Mouse (Mus musculus) brain, embryonic 14.5 days (tissue): Measurements from ENCODE around the gene Sox5.

Source experiments
- CTCF ChIP-seq: fragments of 200-500 bp; IDR thresholded peaks from 2 replicates; pipeline ENCODE4 v1.5.1; 2012; ENCODE audit warnings: inconsistent platforms, mild to moderate bottlenecking, moderate library complexity, borderline replicate concordance; ENCODE audit not compliant: insufficient read depth, insufficient read length; ENCODE audit errors: extremely low read depth
- POLR2A ChIP-seq: fragments of 200-500 bp; IDR thresholded peaks from 2 replicates; pipeline ENCODE4 v1.6.1; 2012; ENCODE audit warnings: mild to moderate bottlenecking, inconsistent platforms, borderline replicate concordance; ENCODE audit not compliant: poor library complexity, insufficient read depth, insufficient read length, severe bottlenecking; ENCODE audit errors: extremely low read depth

GRCm38 (mm10) chr6:143987548-143987947, 794.2 kb downstream of the Sox5 start:
- no peak for TF ChIP-seq CTCF
- TF ChIP-seq POLR2A = no peak
